Mouse (Mus musculus) heart, adult 2 months (tissue): ENCODE measurements at regions not wholly inside any gene's neighbourhood (a gene's known extent, or its start where the extent isn't known, plus 50 kb on each side); places are given as distances from the start of the nearest gene placed in this dataset.

Experiments used
- DNase-seq, 2 experiments: peaks; one replicate each; pipeline ENCODE4 v3.0.0; 2021
- H3K27ac ChIP-seq: fragments of 200-600 bp; 2 replicates; pipeline ENCODE4 v1.8.1; 2022
- H3K27me3 ChIP-seq: fragments of 200-500 bp; 2 replicates; pipeline ENCODE4 v1.6.1; 2012; ENCODE audit warnings: mild to moderate bottlenecking, low read length, inconsistent platforms, mixed read lengths; ENCODE audit not compliant: control insufficient read depth, insufficient read depth
- H3K36me3 ChIP-seq: fragments of 200-500 bp; 2 replicates; pipeline ENCODE4 v1.6.1; 2012; ENCODE audit warnings: low read length, inconsistent platforms; ENCODE audit not compliant: control insufficient read depth, insufficient read depth
- H3K4me1 ChIP-seq: fragments of 200-500 bp; 2 replicates; pipeline ENCODE4 v1.6.1; 2011; ENCODE audit warnings: low read length; ENCODE audit not compliant: control insufficient read depth, insufficient read depth
- H3K4me3 ChIP-seq: fragments of 200-600 bp; 2 replicates; pipeline ENCODE4 v1.8.1; 2022
- H3K79me2 ChIP-seq: fragments of 200-500 bp; replicated peaks from 2 replicates; pipeline ENCODE4 v1.6.1; 2012; ENCODE audit warnings: mild to moderate bottlenecking, inconsistent platforms, low read length, moderate library complexity, mixed read lengths; ENCODE audit not compliant: control insufficient read depth, insufficient read depth
- H3K9ac ChIP-seq: fragments of 200-500 bp; 2 replicates; pipeline ENCODE4 v1.6.1; 2012; ENCODE audit warnings: low read depth, mild to moderate bottlenecking, control low read depth, inconsistent platforms, low read length, mixed read lengths
- CTCF ChIP-seq: fragments of 200-600 bp; IDR thresholded peaks from 2 replicates; pipeline ENCODE4 v1.8.1; 2022; ENCODE audit warnings: antibody characterized with exemption, mild to moderate bottlenecking, moderate library complexity
- EP300 ChIP-seq: fragments of 200-500 bp; IDR thresholded peaks from 2 replicates; pipeline ENCODE4 v1.6.1; 2011; ENCODE audit warnings: low read depth, low read length, control low read depth; ENCODE audit not compliant: insufficient read depth
- POLR2A ChIP-seq: fragments of 200-500 bp; IDR thresholded peaks from 2 replicates; pipeline ENCODE4 v1.6.1; 2011; ENCODE audit warnings: mild to moderate bottlenecking, low read depth, low read length, control low read depth; ENCODE audit not compliant: insufficient read depth
- WGBS: fragments of 180-500 bp; shearing (Covaris S2); methylation state at CpG from one replicate; pipeline ENCODE4 v1.1.7; 2018; 5-methylcytosine and 5-hydroxymethylcytosine counted together
- intact Hi-C: fragments of 180-260 bp; cut with DNase I; formaldehyde crosslinking; loops from one replicate; pipeline ENCODE4 v1.15.1; 2025

DNA sequence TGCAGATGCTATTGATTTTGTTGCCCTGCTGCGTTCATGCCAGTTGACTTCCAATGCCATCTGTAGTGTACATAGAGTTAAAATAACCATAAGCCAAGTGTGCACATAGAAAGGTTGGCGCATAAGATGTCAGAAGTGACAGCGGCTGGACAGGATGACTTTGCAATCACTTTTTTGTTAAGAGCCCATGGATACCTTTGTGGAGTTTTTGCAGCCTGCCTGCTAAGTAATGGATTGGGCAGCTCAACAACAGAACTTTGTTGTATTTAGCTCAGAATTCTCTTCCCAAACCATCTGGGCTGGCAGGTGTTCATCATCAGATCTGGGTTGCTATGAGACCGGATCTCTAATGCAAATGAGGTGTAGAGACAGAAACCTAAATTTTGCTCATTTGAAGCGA lies 267.5 kb downstream of the Slc16a7 start:
- intact Hi-C loops, result no loop called here
- no peaks in the 10 kb centered on the region for H3K36me3 ChIP-seq
- no peaks in the 10 kb centered on the region for H3K79me2 ChIP-seq
- no peak for DNase-seq
- H3K9ac ChIP-seq, result no peak overlapping the region
- H3K27ac ChIP-seq, result no peak overlapping the region
- WGBS, result 83% methylated on average over 5 of the region's 5 CpGs
- H3K27me3 ChIP-seq, result no peaks in the 10 kb centered on the region
- TF ChIP-seq POLR2A, result no peak
- no peak for TF ChIP-seq CTCF
- TF ChIP-seq EP300, result no peak
- no peak overlapping the region for H3K4me3 ChIP-seq
- no peaks in the 10 kb centered on the region for H3K4me1 ChIP-seq

DNA sequence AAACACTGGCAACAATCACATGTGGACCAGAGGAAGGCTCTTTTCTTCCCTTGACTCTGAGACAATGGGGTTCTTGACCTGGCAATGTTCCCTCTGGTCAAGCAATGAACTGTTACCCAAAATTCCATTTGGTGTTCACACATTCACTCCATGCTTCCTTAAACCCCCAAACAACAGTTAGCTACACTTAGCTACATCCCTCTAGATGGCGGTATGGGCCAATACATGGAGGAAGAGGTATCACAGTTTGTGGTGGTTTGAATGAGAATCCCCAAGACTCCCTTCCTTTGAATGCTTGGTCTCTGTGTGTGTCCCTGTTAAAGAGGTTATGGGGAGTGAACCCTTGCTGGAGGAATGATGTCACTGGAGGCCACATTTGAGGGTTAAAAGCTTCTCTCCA lies 274.9 kb downstream of the Slc16a7 start:
- Histone ChIP-seq H3K27me3 (no peaks in the 10 kb centered on the region; the same call in 1 of the 2 replicates), H3K9ac (no peak overlapping the region), H3K27ac (no peak overlapping the region), H3K4me3 (no peak overlapping the region), H3K79me2 (no peaks in the 10 kb centered on the region), H3K4me1 (no peaks in the 10 kb centered on the region), H3K36me3 (no peaks in the 10 kb centered on the region)
- TF ChIP-seq EP300 (no peak), CTCF (peak; percentile 27), POLR2A (no peak)
- WGBS, result 13% methylated on average over 1 of the region's 1 CpGs
- intact Hi-C loops, result no loop called here
- no peak for DNase-seq

DNA sequence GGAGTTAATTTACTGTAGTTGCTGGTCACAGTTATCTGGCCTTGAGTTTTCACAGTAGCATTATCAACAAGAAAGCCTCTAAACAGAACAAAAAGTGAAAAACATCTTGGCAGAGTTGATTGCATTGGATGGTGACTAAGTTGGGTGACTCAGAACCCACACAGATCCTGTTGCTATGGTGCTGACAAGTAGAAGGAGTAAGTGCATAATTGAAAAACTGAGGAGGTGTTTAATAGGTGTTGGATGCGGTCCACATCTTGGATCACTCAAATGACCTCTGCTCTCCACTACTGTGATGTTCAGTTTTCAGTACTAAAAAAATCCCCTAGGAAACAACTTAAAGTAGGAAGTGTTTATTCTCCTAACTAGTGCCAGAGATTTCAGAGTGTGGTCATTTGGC lies 280.3 kb downstream of the Slc16a7 start:
- Histone ChIP-seq H3K27ac (no peak overlapping the region), H3K27me3 (no peaks in the 10 kb centered on the region; the same call in 1 of the 2 replicates), H3K9ac (no peak overlapping the region), H3K79me2 (no peaks in the 10 kb centered on the region), H3K36me3 (no peaks in the 10 kb centered on the region), H3K4me3 (no peak overlapping the region), H3K4me1 (no peaks in the 10 kb centered on the region)
- WGBS, result 68% methylated on average over 1 of the region's 1 CpGs
- no peak for TF ChIP-seq CTCF
- TF ChIP-seq EP300, result no peak
- no peak for TF ChIP-seq POLR2A
- intact Hi-C loops, result no loop called here
- DNase-seq, result no peak

DNA sequence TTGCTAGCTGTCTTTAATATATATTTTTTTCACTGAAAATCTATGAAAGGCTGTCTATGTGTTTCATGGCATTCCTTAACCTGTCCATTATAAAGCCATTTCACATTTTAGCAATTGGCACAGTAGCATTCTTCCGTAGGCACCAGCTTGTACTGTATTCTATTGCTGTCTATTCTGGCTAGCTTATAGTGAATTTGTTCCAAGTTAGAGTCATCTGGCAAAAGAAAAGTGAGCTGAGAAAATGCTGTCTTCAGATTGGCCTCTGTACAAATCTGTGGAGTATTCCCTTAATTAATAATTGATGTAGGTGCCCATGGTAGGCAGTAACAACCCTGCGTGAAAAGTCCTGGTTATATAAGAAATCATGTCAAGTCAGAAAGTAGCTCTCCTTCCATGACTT lies 304.3 kb downstream of the Slc16a7 start:
- intact Hi-C loops, result no loop called here

DNA sequence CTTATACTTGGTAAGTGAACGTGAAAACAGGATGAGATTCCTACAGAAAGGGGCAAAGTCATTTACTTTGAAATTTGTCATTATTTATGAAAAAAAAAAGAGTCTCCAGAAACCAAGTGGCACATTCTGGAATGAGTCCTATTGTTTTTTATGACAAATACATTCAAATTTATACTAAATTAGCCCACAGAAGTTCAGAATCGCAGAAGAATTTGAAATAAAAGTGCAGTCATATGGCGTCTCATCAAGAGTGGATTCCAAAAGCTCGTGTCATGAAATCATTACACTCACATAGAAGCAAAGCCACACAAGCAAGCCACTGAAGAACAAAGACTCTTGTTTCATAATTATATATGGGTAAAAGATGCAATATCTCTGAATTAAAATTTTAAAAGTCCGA lies 316.9 kb downstream of the Slc16a7 start:
- no peaks in the 10 kb centered on the region for H3K27me3 ChIP-seq
- no peaks in the 10 kb centered on the region for H3K36me3 ChIP-seq
- H3K4me1 ChIP-seq, result no peaks in the 10 kb centered on the region; the same call in none of the 2 replicates
- intact Hi-C loops, result no loop called here
- H3K79me2 ChIP-seq, result no peaks in the 10 kb centered on the region
- no peak overlapping the region for H3K27ac ChIP-seq
- DNase-seq, result no peak
- no peak overlapping the region for H3K4me3 ChIP-seq
- no peak overlapping the region for H3K9ac ChIP-seq
- TF ChIP-seq EP300 (no peak), CTCF (no peak), POLR2A (no peak)
- WGBS, result 77% methylated on average over 5 of the region's 5 CpGs

More for the DNA sequence above, 304.3 kb downstream of the Slc16a7 start:
- Histone ChIP-seq H3K4me3 (no peak overlapping the region), H3K4me1 (no peaks in the 10 kb centered on the region), H3K79me2 (no peaks in the 10 kb centered on the region), H3K27ac (no peak overlapping the region), H3K27me3 (no peaks in the 10 kb centered on the region), H3K36me3 (no peaks in the 10 kb centered on the region), H3K9ac (no peak overlapping the region)
- DNase-seq, result no peak
- whole genome bisulfite sequencing, result 88% methylated on average over 2 of the region's 2 CpGs
- TF ChIP-seq EP300 (no peak), POLR2A (no peak), CTCF (no peak)

DNA sequence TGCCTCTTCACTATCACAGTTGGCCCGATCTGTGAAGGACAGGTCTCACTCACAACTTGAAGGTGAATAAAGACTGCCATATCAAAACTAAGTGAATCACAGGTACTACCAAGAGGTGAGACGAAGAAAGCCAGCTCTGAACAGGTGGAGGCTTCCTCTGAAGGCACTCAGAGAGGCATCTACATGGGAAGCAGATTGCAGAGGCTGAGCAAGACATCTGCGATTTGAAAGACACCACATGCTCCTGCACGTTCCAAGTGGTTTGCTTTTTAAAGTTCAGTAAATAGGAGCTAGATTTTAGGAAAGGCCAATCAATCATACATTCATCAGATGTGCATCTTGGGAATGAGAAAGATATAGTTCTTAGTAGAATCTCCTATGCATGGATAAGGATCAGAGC lies 319.0 kb downstream of the Slc16a7 start:
- intact Hi-C loops, result no loop called here
- no peak overlapping the region for H3K9ac ChIP-seq
- no peak for DNase-seq
- H3K27me3 ChIP-seq, result no peaks in the 10 kb centered on the region
- H3K4me3 ChIP-seq, result no peak overlapping the region
- TF ChIP-seq CTCF, result no peak
- no peak for TF ChIP-seq POLR2A
- TF ChIP-seq EP300, result no peak
- WGBS, result 67% methylated on average over 4 of the region's 4 CpGs
- H3K36me3 ChIP-seq, result no peaks in the 10 kb centered on the region
- H3K79me2 ChIP-seq, result no peaks in the 10 kb centered on the region
- no peak overlapping the region for H3K27ac ChIP-seq
- H3K4me1 ChIP-seq, result no peaks in the 10 kb centered on the region

DNA sequence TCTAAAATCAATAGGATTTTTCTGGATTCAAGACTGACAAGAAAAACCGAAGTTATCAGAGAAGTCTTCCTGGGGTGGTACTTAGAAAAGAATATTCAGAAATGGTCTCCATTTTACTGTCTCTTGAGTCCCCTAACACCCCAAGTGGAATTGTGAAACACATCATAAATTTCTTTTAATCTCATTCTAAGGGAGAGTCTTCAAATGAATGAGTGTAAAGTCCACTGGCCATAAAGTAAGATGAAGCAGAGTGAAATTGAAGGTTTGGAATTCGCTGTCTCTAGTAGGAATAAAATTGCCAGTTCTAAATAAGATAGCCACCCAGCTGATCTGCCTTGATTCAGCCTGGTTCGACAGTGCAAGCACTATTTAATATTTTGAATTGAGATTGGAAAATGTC lies 350.0 kb downstream of the Slc16a7 start:
- H3K27me3 ChIP-seq, result no peaks in the 10 kb centered on the region
- H3K27ac ChIP-seq, result no peak overlapping the region
- no peaks in the 10 kb centered on the region for H3K36me3 ChIP-seq
- no peaks in the 10 kb centered on the region for H3K79me2 ChIP-seq
- H3K4me1 ChIP-seq, result no peaks in the 10 kb centered on the region
- no peak for TF ChIP-seq POLR2A
- no peak for DNase-seq
- H3K9ac ChIP-seq, result no peak overlapping the region
- no peak overlapping the region for H3K4me3 ChIP-seq
- 61% methylated on average over 3 of the region's 3 CpGs for WGBS
- intact Hi-C loops, result no loop called here
